Mouse (Mus musculus): ENCODE results near the gene Gm10974. TPM values are rescaled to one million over a fixed set of nuclear protein-coding genes. Genes with fewer than 3 reads are reported as not detected.
A peak's percentile ranks its signal among the peaks of the same experiment; 100 is the strongest.

The Gm10974 gene
- polyA plus RNA-seq (2014; fragmentation: Nextera tagmentation; extraction: Ambion mirVana): not detected in 2 replicates

DNA sequence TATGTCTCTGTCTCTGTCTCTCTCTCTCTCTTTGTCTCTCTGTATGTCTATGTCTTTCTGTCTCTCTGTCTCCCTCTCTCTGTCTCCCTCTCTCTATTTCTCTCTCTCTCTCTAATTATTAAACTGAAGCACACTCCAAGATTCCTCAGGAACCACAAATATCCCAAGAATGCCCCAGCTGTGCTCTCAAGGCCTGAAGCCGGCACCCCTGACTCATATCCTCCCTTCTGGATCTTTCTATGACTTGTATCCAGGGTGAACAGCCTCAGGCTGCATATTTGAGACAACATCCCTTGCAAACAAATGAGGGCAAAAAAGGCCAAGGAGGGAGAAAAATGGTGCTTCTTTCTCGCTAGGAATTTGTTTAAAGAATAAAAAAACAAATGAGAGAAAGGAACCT lies at the start of gene Gm10974:
Gene Gm10974 (plus strand): TSS at position 2 of the 400 bp plus-strand sequence.
- DNase-seq (ENCODE audit: low spot score, missing footprints) (peak; percentile 44), ATAC-seq (ENCODE audit: low FRiP score) (no peak)
- Histone ChIP-seq H3K4me2 (no peak within 1 kb of the TSS), H3K4me3 (ENCODE audit: low read depth, low read length) (no peak within 1 kb of the TSS), H3K9me3 (ENCODE audit: control insufficient read depth, low read length) (no peaks in the 10 kb centered on the region), H3K27ac (ENCODE audit: low read depth, low read length) (no peak within 1 kb of the TSS), H3K36me3 (ENCODE audit: control insufficient read depth, insufficient read depth, low read length) (no peaks in the 10 kb centered on the region), H3K9ac (ENCODE audit: low read length) (no peak within 1 kb of the TSS), H3K4me1 (ENCODE audit: control insufficient read depth, insufficient read depth, low read length) (no peaks in the 10 kb centered on the region), H3K27me3 (ENCODE audit: control insufficient read depth, insufficient read depth, low read length) (no peaks in the 10 kb centered on the region)
- 63% methylated on average over 2 of the region's 2 CpGs for WGBS

DNA sequence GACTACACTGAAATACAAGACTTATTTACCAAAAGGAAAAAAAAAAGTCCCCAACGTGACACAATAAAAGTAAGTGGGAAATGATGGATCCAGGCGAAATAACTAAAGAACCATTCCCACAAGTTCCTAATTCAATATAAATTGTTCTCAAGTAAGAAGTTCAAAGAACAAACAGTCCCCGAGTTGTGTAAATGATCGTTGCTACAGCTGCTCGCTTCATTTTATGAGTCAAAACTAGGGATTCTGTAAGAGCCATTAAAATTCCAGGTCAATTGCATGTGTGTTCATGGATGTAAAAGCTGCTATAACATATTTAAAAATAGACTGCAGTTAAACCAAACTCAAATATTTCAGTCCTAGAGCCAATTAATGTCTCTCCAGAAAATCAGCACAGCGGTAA lies 47.6 kb upstream of the Gm10974 start:
- Histone ChIP-seq H3K36me3 (ENCODE audit: control insufficient read depth, insufficient read depth, low read length) (no peaks in the 10 kb centered on the region), H3K27me3 (ENCODE audit: control insufficient read depth, insufficient read depth, low read length) (no peaks in the 10 kb centered on the region), H3K4me3 (ENCODE audit: low read depth, low read length) (no peak overlapping the region), H3K27ac (ENCODE audit: low read depth, low read length) (no peak overlapping the region), H3K4me2 (no peak overlapping the region), H3K9ac (ENCODE audit: low read length) (no peak overlapping the region), H3K4me1 (ENCODE audit: control insufficient read depth, insufficient read depth, low read length) (no peaks in the 10 kb centered on the region), H3K9me3 (ENCODE audit: control insufficient read depth, low read length) (no peaks in the 10 kb centered on the region)
- ATAC-seq (ENCODE audit: low FRiP score) (no peak), DNase-seq (ENCODE audit: low spot score, missing footprints) (peak; percentile 57)
- 90% methylated on average over 6 of the region's 6 CpGs for WGBS

DNA sequence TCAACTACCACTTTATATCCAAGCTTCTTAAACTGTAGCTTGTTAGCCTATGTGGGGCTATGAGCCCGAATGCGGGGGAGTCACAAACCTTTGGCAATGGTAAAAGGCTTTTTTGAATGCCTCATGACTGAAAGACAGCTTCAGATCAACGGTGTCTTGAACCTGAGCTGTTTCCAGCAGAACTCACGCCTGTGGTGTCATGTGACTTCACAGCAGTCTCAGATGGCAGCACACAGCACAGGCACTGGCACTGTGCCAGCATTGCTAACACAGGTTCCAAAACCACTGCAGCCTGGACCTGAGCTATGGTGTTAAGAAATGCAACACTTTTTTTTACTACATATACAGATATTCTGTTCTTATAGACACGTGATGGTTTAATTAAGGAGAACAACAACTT lies 44.7 kb upstream of the Gm10974 start:
- Histone ChIP-seq H3K9ac (ENCODE audit: low read length) (no peak overlapping the region), H3K4me1 (ENCODE audit: control insufficient read depth, insufficient read depth, low read length) (no peaks in the 10 kb centered on the region), H3K4me2 (no peak overlapping the region), H3K9me3 (ENCODE audit: control insufficient read depth, low read length) (no peaks in the 10 kb centered on the region), H3K27me3 (ENCODE audit: control insufficient read depth, insufficient read depth, low read length) (no peaks in the 10 kb centered on the region), H3K4me3 (ENCODE audit: low read depth, low read length) (no peak overlapping the region), H3K27ac (ENCODE audit: low read depth, low read length) (no peak overlapping the region), H3K36me3 (ENCODE audit: control insufficient read depth, insufficient read depth, low read length) (no peaks in the 10 kb centered on the region)
- DNase-seq (ENCODE audit: low spot score, missing footprints) (peak; percentile 81), ATAC-seq (ENCODE audit: low FRiP score) (no peak)
- WGBS: 73% methylated on average over 5 of the region's 5 CpGs

DNA sequence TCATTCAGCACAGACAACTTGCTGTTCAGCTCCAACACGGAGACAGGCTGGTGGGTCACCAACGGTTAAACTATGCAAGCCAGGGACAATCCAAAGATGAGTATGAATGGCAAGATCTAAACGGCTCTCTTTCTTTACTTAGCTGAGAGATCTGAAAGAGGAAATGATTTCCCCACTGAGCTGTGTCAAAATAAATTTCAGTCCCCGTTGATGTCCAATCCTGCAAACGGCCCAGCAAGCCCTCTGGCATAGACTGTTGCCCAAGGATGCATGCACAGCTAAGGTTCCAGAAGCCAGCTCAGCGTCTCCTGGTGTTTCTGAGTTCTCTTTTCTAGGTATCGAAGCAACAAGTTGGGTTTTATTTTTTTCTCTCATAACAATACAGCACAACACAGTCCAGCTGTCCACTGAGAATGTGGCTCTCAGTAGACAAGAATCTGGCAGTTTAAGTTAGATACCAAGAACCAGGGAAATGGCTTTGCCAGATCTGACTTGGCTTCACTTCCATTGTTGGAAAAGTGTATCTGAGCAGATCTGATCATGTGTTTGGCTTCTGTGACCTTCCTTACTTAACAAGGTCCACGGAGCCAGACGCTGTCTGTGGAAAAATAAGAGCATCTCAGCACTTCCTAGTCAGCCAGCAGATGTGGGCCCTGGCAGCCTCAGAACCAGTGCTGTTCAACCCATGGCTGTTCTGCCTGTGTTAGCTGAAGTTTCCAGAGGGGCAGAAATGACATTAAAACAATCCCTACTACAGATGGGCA lies 42.3 kb upstream of the Gm10974 start:
- 80% methylated on average over 9 of the region's 9 CpGs for WGBS
- Histone ChIP-seq H3K4me2 (no peak overlapping the region), H3K27me3 (ENCODE audit: control insufficient read depth, insufficient read depth, low read length) (no peaks in the 10 kb centered on the region), H3K9me3 (ENCODE audit: control insufficient read depth, low read length) (no peaks in the 10 kb centered on the region), H3K9ac (ENCODE audit: low read length) (no peak overlapping the region), H3K4me3 (ENCODE audit: low read depth, low read length) (no peak overlapping the region), H3K4me1 (ENCODE audit: control insufficient read depth, insufficient read depth, low read length) (no peaks in the 10 kb centered on the region), H3K27ac (ENCODE audit: low read depth, low read length) (no peak overlapping the region), H3K36me3 (ENCODE audit: control insufficient read depth, insufficient read depth, low read length) (no peaks in the 10 kb centered on the region)
- ATAC-seq (ENCODE audit: low FRiP score): no peak
- peak; percentile 35 for DNase-seq (ENCODE audit: low spot score, missing footprints)

DNA sequence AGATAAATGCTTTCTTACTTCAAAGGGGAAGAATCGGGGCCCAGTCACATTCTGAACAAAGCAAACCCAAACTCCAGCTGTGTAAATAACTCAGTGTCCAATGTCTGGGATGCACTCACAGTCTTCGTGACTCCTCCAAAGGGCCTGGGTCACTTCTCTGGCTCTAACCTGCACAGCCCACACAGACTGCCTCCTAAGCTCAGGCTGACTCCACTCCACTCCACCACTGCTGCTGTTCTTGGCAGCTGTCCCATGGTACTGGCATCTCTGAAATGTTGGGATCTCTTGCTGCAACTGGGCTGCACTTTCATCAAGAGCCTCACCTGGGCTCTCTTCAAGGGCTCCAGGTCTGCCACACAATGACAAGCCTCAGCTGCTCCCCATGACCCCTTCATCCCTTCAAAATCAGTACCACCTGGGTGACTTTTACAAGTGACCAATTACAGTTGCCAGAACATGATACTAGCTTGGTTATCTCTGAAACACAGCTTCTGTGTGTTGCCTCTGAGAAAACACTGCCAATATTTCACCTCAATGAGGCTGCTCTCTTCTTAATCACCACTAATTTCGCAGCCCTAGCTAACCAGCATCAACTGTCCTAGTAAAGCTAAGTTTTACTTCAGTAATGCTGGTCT lies 40.2 kb upstream of the Gm10974 start:
- H3K4me2 ChIP-seq: no peak overlapping the region
- H3K4me3 ChIP-seq (ENCODE audit: low read depth, low read length): no peak overlapping the region
- H3K9me3 ChIP-seq (ENCODE audit: control insufficient read depth, low read length): no peaks in the 10 kb centered on the region
- no peak overlapping the region for H3K27ac ChIP-seq (ENCODE audit: low read depth, low read length)
- no peak overlapping the region for H3K9ac ChIP-seq (ENCODE audit: low read length)
- no peak for ATAC-seq (ENCODE audit: low FRiP score)
- DNase-seq (ENCODE audit: low spot score, missing footprints): peak; percentile 76
- 63% methylated on average over 3 of the region's 3 CpGs for WGBS
- no peaks in the 10 kb centered on the region for H3K4me1 ChIP-seq (ENCODE audit: control insufficient read depth, insufficient read depth, low read length)
- no peaks in the 10 kb centered on the region for H3K36me3 ChIP-seq (ENCODE audit: control insufficient read depth, insufficient read depth, low read length)
- H3K27me3 ChIP-seq (ENCODE audit: control insufficient read depth, insufficient read depth, low read length): no peaks in the 10 kb centered on the region

DNA sequence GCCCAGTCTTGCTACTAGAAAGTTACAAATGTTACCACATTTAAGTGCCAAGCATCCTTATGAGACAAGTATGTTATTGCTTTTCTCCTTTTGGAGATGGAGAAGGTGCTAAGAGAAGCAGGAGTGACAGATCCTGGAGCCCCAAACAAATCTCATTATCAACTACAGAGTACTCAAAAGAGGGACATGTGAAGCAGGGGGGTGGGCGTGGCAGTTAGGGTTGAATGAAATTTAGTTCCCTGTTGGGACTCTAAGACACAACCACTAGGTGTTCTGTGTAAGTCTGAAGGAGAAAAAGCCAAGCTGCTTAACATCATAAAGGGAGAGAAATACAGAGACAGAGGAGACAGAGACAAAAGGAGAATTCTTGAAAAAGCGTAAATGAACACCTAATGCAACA lies 38.2 kb upstream of the Gm10974 start:
- no peak for ATAC-seq (ENCODE audit: low FRiP score)
- WGBS: 68% methylated on average over 2 of the region's 2 CpGs
- H3K36me3 ChIP-seq (ENCODE audit: control insufficient read depth, insufficient read depth, low read length): no peaks in the 10 kb centered on the region

DNA sequence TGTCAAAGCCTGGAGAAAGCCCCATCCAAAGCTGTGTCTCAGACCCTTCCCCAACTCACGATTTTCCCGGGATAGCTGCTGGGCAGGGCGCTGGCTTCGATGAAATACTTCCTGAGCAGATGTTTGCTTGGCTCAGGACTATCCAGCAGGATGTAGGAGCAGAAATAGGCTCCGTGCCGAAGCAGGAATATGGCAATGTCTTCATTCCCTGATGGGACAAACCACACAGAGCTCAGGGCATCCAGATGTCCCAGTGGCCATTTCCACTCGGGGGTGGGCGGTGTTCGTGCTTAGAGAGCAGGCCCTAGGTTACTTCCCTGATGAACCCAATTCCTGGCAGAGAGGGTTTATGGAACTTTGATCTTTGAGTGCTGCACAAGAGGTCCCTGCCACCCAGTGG lies 35.1 kb upstream of the Gm10974 start:
- no peaks in the 10 kb centered on the region for H3K9me3 ChIP-seq (ENCODE audit: control insufficient read depth, low read length)
- WGBS: 85% methylated on average over 9 of the region's 9 CpGs
- no peak overlapping the region for H3K27ac ChIP-seq (ENCODE audit: low read depth, low read length)
- ATAC-seq (ENCODE audit: low FRiP score): no peak
- no peak overlapping the region for H3K9ac ChIP-seq (ENCODE audit: low read length)
- no peak overlapping the region for H3K4me2 ChIP-seq
- H3K27me3 ChIP-seq (ENCODE audit: control insufficient read depth, insufficient read depth, low read length): no peaks in the 10 kb centered on the region
- H3K4me3 ChIP-seq (ENCODE audit: low read depth, low read length): no peak overlapping the region
- H3K4me1 ChIP-seq (ENCODE audit: control insufficient read depth, insufficient read depth, low read length): no peaks in the 10 kb centered on the region
- DNase-seq (ENCODE audit: low spot score, missing footprints): no peak
- no peaks in the 10 kb centered on the region for H3K36me3 ChIP-seq (ENCODE audit: control insufficient read depth, insufficient read depth, low read length)

More for the DNA sequence above, 38.2 kb upstream of the Gm10974 start:
- Histone ChIP-seq H3K27ac (ENCODE audit: low read depth, low read length) (no peak overlapping the region), H3K27me3 (ENCODE audit: control insufficient read depth, insufficient read depth, low read length) (no peaks in the 10 kb centered on the region), H3K4me3 (ENCODE audit: low read depth, low read length) (no peak overlapping the region), H3K9ac (ENCODE audit: low read length) (no peak overlapping the region), H3K4me1 (ENCODE audit: control insufficient read depth, insufficient read depth, low read length) (no peaks in the 10 kb centered on the region), H3K4me2 (no peak overlapping the region), H3K9me3 (ENCODE audit: control insufficient read depth, low read length) (no peaks in the 10 kb centered on the region)
- DNase-seq (ENCODE audit: low spot score, missing footprints): peak; percentile 54

DNA sequence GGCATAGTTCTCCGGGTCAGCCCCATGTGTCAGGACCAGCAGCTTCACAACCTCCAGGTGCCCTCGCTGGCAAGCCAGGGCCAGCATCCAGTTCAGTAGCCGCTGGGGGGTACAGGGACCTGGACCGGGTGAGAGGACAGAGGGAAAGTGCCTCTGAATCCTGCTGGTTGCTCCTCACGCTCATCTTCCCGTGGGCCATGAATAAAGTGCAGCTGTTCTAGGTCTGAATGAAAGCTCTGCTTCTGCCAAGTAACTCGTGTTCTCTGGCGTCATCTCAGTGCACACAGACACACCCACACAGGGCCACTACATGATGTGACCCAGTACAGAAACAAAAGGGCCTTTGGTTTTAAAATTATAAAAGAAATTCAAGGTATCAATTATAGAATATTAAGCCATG lies 33.4 kb upstream of the Gm10974 start:
- no peak overlapping the region for H3K9ac ChIP-seq (ENCODE audit: low read length)
- H3K4me1 ChIP-seq (ENCODE audit: control insufficient read depth, insufficient read depth, low read length): no peaks in the 10 kb centered on the region
- H3K4me2 ChIP-seq: no peak overlapping the region
- DNase-seq (ENCODE audit: low spot score, missing footprints) (peak; percentile 49), ATAC-seq (ENCODE audit: low FRiP score) (no peak)
- H3K4me3 ChIP-seq (ENCODE audit: low read depth, low read length): no peak overlapping the region
- 86% methylated on average over 8 of the region's 8 CpGs for WGBS
- no peak overlapping the region for H3K27ac ChIP-seq (ENCODE audit: low read depth, low read length)
- no peaks in the 10 kb centered on the region for H3K36me3 ChIP-seq (ENCODE audit: control insufficient read depth, insufficient read depth, low read length)
- no peaks in the 10 kb centered on the region for H3K9me3 ChIP-seq (ENCODE audit: control insufficient read depth, low read length)
- H3K27me3 ChIP-seq (ENCODE audit: control insufficient read depth, insufficient read depth, low read length): no peaks in the 10 kb centered on the region

DNA sequence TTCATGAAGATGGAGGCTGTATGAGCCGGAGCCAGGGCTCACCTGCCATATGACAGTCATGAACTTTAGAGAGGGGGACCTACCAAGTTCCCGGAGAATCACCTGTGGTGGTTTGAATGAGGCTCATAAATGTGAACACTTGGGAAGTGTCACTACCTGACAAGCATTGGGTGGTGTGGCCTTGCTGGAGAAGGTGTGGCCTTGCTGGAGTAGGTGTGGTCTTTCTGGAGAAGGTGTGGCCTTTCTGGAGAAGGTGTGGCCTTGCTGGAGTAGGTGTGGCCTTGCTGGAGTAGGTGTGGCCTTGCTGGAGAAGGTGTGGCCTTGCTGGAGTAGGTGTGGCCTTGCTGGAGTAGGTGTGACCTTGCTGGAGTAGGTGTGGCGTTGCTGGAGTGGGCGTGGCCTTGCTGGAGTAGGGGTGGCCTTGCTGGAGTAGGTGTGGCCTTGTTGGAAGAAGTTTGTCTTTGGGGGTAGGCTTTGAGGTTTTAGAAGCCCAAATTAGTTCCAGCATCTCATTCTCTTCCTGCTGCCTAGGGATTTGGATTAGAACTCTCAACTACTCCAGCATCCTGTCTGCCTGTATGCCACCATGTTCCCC lies 31.7 kb upstream of the Gm10974 start:
- no peaks in the 10 kb centered on the region for H3K9me3 ChIP-seq (ENCODE audit: control insufficient read depth, low read length)
- WGBS: 85% methylated on average over 4 of the region's 4 CpGs
- H3K27ac ChIP-seq (ENCODE audit: low read depth, low read length): no peak overlapping the region
- no peak for ATAC-seq (ENCODE audit: low FRiP score)
- no peaks in the 10 kb centered on the region for H3K36me3 ChIP-seq (ENCODE audit: control insufficient read depth, insufficient read depth, low read length)
- no peak overlapping the region for H3K4me3 ChIP-seq (ENCODE audit: low read depth, low read length)
- no peak overlapping the region for H3K9ac ChIP-seq (ENCODE audit: low read length)
- H3K4me1 ChIP-seq (ENCODE audit: control insufficient read depth, insufficient read depth, low read length): no peaks in the 10 kb centered on the region
- DNase-seq (ENCODE audit: low spot score, missing footprints): peak; percentile 21
- no peaks in the 10 kb centered on the region for H3K27me3 ChIP-seq (ENCODE audit: control insufficient read depth, insufficient read depth, low read length)
- H3K4me2 ChIP-seq: no peak overlapping the region

All from midbrain, embryonic 11.5 days (tissue).